Mouse (Mus musculus): Measurements from ENCODE around the gene Stoml1. TPM values are rescaled to one million over a fixed set of nuclear protein-coding genes. Genes with fewer than 3 reads are reported as not detected.

Stoml1 gene
- total and polyA plus RNA-seq, 3 experiments: 6.4 to 8.7 TPM; not detected in 1

DNA sequence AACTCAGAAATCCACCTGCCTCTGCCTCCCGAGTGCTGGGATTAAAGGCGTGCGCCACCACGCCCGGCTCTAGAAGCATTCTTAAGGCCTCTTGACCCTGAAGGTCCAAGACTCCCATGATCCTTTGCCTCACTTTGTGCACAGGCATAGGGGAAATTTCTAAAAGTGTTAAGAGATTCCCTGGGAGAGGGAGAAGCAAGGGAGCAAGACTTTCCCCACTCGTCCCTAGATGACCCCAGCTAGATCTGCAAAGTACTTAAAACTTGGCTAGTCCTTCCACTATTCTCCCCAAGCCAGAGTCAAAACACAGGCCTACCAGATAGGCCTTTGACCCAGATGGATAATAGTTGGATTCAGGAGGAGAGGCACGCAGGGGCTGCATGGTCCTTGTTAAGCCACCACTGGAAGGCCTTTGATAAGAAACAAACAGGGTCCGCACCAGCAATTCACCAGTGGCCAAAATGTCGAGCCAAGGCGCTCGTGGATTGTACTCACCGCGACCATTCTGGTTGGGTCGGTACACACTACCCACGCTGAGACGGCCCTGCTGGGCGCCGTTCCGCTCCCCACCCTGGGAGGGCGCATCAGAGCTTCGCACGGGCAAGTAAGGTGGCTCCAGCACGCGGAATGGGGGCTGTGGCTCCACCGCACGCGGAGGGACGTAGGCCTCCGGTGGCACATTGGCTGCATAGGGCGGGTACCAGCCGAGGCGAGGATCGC lies 58.4 kb downstream of the Stoml1 start:
- H3K27me3 ChIP-seq (ENCODE audit: control insufficient read depth in 1 of 2, insufficient read depth in 2 of 2, low read length in 2 of 2): peaks cover 2 to 4% of the 10 kb centered on the region in 2 experiments; a peak in 2 of 4 replicates
- no peak for DNase-seq (ENCODE audit: low read depth, low spot score)
- no peak for TF ChIP-seq MAZ (IDR thresholded peaks at IDR 0.05; ENCODE audit: low read depth, low read length)
- TF ChIP-seq CHD2 (IDR thresholded peaks at IDR 0.05; ENCODE audit: low read length): no peak
- TF ChIP-seq HCFC1 (IDR thresholded peaks at IDR 0.05; ENCODE audit: low read depth, low read length): no peak
- TF ChIP-seq MAFK (IDR thresholded peaks at IDR 0.05; ENCODE audit: borderline replicate concordance, low read depth, low read length): no peak
- TF ChIP-seq UBTF (IDR thresholded peaks at IDR 0.05; ENCODE audit: borderline replicate concordance, insufficient read depth, low read depth, low read length): no peak
- TF ChIP-seq BHLHE40 (IDR thresholded peaks at IDR 0.05; ENCODE audit: borderline replicate concordance, low read depth, low read length): no peak
- TF ChIP-seq ZMIZ1 (IDR thresholded peaks at IDR 0.05; ENCODE audit: low read depth, low read length): no peak
- no peak for TF ChIP-seq SIN3A (IDR thresholded peaks at IDR 0.05; ENCODE audit: low read length)
- no peak for TF ChIP-seq POLR2AphosphoS5 (IDR thresholded peaks at IDR 0.05; ENCODE audit: borderline replicate concordance, low read depth, low read length)
- no peak for TF ChIP-seq TBP (IDR thresholded peaks at IDR 0.05; ENCODE audit: low read depth, low read length)
- TF ChIP-seq ETS1 (IDR thresholded peaks at IDR 0.05; ENCODE audit: low read depth, low read length): no peak
- TF ChIP-seq ZKSCAN1 (IDR thresholded peaks at IDR 0.05; ENCODE audit: low read depth, low read length): no peak
- TF ChIP-seq CTCF (IDR thresholded peaks at IDR 0.05 in 2 of 3, conservative IDR thresholded peaks at IDR 0.05 in 1 of 3; ENCODE audit: control insufficient read depth in 1 of 3, insufficient read depth in 1 of 3, low read depth in 2 of 3, low read length in 3 of 3, poor library complexity in 1 of 3, severe bottlenecking in 1 of 3): no peak
- TF ChIP-seq EP300 (IDR thresholded peaks at IDR 0.05; ENCODE audit: low read depth in 1 of 2, low read length in 2 of 2): no peak
- no peak overlapping the region for H3K4me3 ChIP-seq (ENCODE audit: control insufficient read depth in 1 of 2, insufficient read depth in 1 of 2, low read depth in 2 of 2, low read length in 2 of 2)
- H3K27ac ChIP-seq (ENCODE audit: control insufficient read depth, low read depth, low read length): no peak overlapping the region
- H3K36me3 ChIP-seq (ENCODE audit: control insufficient read depth in 1 of 2, insufficient read depth in 2 of 2, low read length in 2 of 2): peaks cover 0 to 2% of the 10 kb centered on the region in 2 experiments; a peak in 1 of 4 replicates
- no peaks in the 10 kb centered on the region for H3K79me2 ChIP-seq (ENCODE audit: control insufficient read depth, insufficient read depth, low read length, poor library complexity)
- H3K9ac ChIP-seq (ENCODE audit: control insufficient read depth, low read depth, low read length, poor library complexity, severe bottlenecking): no peak overlapping the region
- H3K9me3 ChIP-seq (replicated peaks; ENCODE audit: insufficient read depth, low read length): no peaks in the 10 kb centered on the region
- H3K4me1 ChIP-seq (ENCODE audit: control insufficient read depth in 1 of 2, insufficient read depth in 2 of 2, low read length in 2 of 2): no peaks in the 10 kb centered on the region; a peak in 1 of 4 replicates

Other genes with a start within 250 kb of the Stoml1 start
- not detected in 2 replicates for gene Cyp11a1, start 246.8 kb upstream of the Stoml1 start, total RNA-seq (2012; rRNA removed)
- gene Cyp11a1, start 246.8 kb upstream of the Stoml1 start, polyA plus RNA-seq (2012; ENCODE audit: insufficient read depth in 1 of 2, insufficient read length in 2 of 2, low read depth in 1 of 2, low replicate concordance in 2 of 2, missing spikeins in 1 of 2): not detected
- gene Stra6, start 189.4 kb upstream of the Stoml1 start, total RNA-seq (2012; rRNA removed): not detected in 2 replicates
- gene Stra6, start 189.4 kb upstream of the Stoml1 start, polyA plus RNA-seq (2012; ENCODE audit: insufficient read depth in 1 of 2, insufficient read length in 2 of 2, low read depth in 1 of 2, low replicate concordance in 2 of 2, missing spikeins in 1 of 2): not detected
- not detected in 2 replicates for gene Ccdc33, start 134.3 kb upstream of the Stoml1 start, total RNA-seq (2012; rRNA removed)
- not detected for gene Ccdc33, start 134.3 kb upstream of the Stoml1 start, polyA plus RNA-seq (2012; ENCODE audit: insufficient read depth in 1 of 2, insufficient read length in 2 of 2, low read depth in 1 of 2, low replicate concordance in 2 of 2, missing spikeins in 1 of 2)
- gene Islr, start 48.9 kb upstream of the Stoml1 start, total RNA-seq (2012; rRNA removed): not detected in 2 replicates
- gene Islr, start 48.9 kb upstream of the Stoml1 start, polyA plus RNA-seq (2012; ENCODE audit: insufficient read depth in 1 of 2, insufficient read length in 2 of 2, low read depth in 1 of 2, low replicate concordance in 2 of 2, missing spikeins in 1 of 2): not detected
- 0.15 TPM in 1 of 2 replicates, not detected in the other for gene Islr2, start 48.8 kb upstream of the Stoml1 start, total RNA-seq (2012; rRNA removed)
- gene Islr2, start 48.8 kb upstream of the Stoml1 start, polyA plus RNA-seq (2012; ENCODE audit: insufficient read depth in 1 of 2, insufficient read length in 2 of 2, low read depth in 1 of 2, low replicate concordance in 2 of 2, missing spikeins in 1 of 2): under 1 TPM in 1 of 2 experiments, not detected in 1; 0.17 TPM
- 19.3 and 25.2 TPM in 2 replicates for gene Pml, start 3.4 kb upstream of the Stoml1 start, total RNA-seq (2012; rRNA removed)
- 10 to 100 TPM in 1 of 2 experiments, not detected in 1; 56.6 TPM for gene Pml, start 3.4 kb upstream of the Stoml1 start, polyA plus RNA-seq (2012; ENCODE audit: insufficient read depth in 1 of 2, insufficient read length in 2 of 2, low read depth in 1 of 2, low replicate concordance in 2 of 2, missing spikeins in 1 of 2)
- gene Loxl1, start 60.0 kb downstream of the Stoml1 start, total RNA-seq (2012; rRNA removed): not detected in 2 replicates
- not detected for gene Loxl1, start 60.0 kb downstream of the Stoml1 start, polyA plus RNA-seq (2012; ENCODE audit: insufficient read depth in 1 of 2, insufficient read length in 2 of 2, low read depth in 1 of 2, low replicate concordance in 2 of 2, missing spikeins in 1 of 2)
- gene Tbc1d21, start 117.3 kb downstream of the Stoml1 start, total RNA-seq (2012; rRNA removed): not detected in 2 replicates
- under 1 TPM in 1 of 2 experiments, not detected in 1; 0.13 TPM for gene Tbc1d21, start 117.3 kb downstream of the Stoml1 start, polyA plus RNA-seq (2012; ENCODE audit: insufficient read depth in 1 of 2, insufficient read length in 2 of 2, low read depth in 1 of 2, low replicate concordance in 2 of 2, missing spikeins in 1 of 2)
- not detected in 2 replicates for gene Insyn1, start 235.4 kb downstream of the Stoml1 start, total RNA-seq (2012; rRNA removed)
- not detected for gene Insyn1, start 235.4 kb downstream of the Stoml1 start, polyA plus RNA-seq (2012; ENCODE audit: insufficient read depth in 1 of 2, insufficient read length in 2 of 2, low read depth in 1 of 2, low replicate concordance in 2 of 2, missing spikeins in 1 of 2)

All from MEL (cell line).